Mouse (Mus musculus): ENCODE measurements around the gene Ncaph2. TPM values are rescaled to one million over a fixed set of nuclear protein-coding genes. Genes with fewer than 3 reads are reported as not detected.

The Ncaph2 gene
- polyA plus RNA-seq, 1 experiment from 2014 or later: 208 TPM

DNA sequence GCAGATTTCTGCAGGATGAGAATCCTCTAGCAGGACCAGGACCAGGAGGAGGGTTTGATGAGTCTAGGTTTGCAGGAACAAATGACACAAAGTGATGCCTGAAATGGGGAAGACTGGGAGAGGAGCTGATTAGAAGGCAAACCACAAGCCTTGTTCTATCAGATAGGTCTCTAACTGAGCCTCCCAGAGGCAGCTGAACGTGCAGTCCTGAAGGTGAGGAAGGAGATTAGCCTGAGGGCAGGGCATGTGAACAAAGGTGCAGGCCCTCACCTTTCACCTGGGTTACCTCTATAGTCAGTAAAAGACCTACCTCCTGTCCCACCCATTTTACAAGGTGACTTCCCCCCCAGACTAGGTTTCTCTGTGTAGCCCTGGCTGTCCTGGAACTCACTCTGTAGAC lies 44.2 kb downstream of the Ncaph2 start:
- no peak overlapping the region for H3K27ac ChIP-seq
- no peak for DNase-seq (ENCODE audit: extremely low spot score, low spot score)
- no peaks in the 10 kb centered on the region for H3K36me3 ChIP-seq (replicated peaks)
- 53% methylated on average over 1 of the region's 1 CpGs for WGBS
- H3K9me3 ChIP-seq: no peaks in the 10 kb centered on the region
- no peaks in the 10 kb centered on the region for H3K27me3 ChIP-seq (ENCODE audit: poor library complexity, severe bottlenecking)
- 0 out of 2 replicates have a peak, but pooled peaks cover 3% of the 10 kb centered on the region for H3K4me1 ChIP-seq
- no peak overlapping the region for H3K4me3 ChIP-seq

DNA sequence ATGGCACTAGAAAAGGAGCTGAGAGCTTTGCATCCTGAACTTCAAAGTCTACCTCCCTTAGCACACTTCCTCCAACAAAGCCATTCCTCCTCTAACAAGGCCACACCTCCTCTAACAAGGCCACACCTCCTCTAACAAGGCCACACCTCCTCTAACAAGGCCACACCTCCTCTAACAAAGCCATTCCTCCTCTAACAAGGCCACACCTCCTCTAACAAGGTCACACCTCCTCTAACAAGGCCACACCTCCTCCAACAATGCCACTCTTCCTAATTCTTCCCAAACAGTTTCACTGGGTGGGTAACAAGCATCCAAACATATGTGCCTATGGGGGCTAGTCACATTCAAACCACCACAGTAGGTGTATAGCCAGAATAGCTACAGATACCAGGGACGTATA lies 47.0 kb downstream of the Ncaph2 start:
- WGBS: 84% methylated on average over 1 of the region's 1 CpGs
- H3K4me1 ChIP-seq: 0 out of 2 replicates have a peak, but pooled peaks cover 3% of the 10 kb centered on the region
- no peaks in the 10 kb centered on the region for H3K36me3 ChIP-seq (replicated peaks)
- H3K4me3 ChIP-seq: no peak overlapping the region
- no peaks in the 10 kb centered on the region for H3K27me3 ChIP-seq (ENCODE audit: poor library complexity, severe bottlenecking)
- H3K27ac ChIP-seq: no peak overlapping the region
- DNase-seq (ENCODE audit: extremely low spot score, low spot score): no peak
- peaks cover 4% of the 10 kb centered on the region for H3K9me3 ChIP-seq

DNA sequence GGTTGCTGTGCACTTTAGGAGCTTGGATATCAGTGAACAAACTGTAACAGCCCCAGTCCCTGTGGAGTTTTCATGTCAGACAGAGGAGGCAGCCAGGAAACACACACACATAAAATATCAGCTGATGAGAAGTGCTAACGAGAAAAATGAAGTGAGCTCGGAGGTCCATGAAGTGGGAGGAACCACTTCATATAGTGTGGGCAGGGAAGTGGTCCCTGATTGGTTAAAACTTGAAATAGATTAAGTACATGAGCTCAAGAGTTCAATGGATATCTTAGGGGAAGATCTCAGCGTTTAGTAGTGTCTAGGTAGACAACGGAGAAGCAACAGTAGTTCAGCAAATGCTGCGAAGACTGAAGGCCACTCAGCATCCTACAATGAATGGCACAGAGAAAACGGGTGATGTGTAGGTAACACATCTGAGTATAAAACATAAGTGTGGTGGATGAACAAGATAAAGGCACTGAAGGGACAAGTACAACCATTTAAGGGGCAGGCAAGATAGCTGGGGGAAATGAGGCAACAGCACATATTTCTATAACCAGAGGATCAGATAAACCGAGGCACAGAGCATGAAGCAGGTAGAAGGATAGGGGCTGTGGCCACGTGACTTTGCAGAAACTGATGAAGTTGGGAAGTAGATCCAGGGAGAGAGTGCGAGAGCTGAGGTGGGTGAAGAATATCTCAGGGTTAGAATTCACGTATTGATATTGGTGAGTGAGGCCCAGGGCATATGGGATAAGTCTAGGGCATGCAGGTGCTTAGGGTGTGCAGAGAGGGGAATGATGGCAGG lies 49.5 kb downstream of the Ncaph2 start:
- H3K36me3 ChIP-seq (replicated peaks): no peaks in the 10 kb centered on the region
- H3K27me3 ChIP-seq (ENCODE audit: poor library complexity, severe bottlenecking): no peaks in the 10 kb centered on the region
- no peak overlapping the region for H3K4me3 ChIP-seq
- no peak for DNase-seq (ENCODE audit: extremely low spot score, low spot score)
- 89% methylated on average over 10 of the region's 10 CpGs for WGBS
- H3K27ac ChIP-seq: no peak overlapping the region
- peaks cover 18% of the 10 kb centered on the region for H3K9me3 ChIP-seq
- no peaks in the 10 kb centered on the region for H3K4me1 ChIP-seq

DNA sequence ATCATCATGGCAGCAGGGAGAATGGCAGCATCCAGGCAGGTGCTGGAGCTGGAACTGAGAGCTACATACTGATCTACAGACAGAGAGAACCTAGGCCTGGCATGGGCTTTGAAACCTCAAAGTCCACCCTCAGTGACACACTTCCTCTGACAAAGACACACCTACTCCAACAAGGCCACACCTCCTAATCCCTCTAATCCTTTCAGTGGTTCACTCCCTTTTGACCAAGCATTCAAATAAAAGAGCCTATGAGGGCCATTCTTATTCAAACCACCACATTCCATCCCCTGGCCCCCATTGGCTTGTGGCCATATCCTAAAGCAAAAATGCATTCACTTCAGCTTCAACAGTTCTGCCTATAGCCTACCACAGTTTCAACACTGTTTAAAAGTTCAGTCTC lies 51.2 kb downstream of the Ncaph2 start:
- Histone ChIP-seq H3K27ac (no peak overlapping the region), H3K36me3 (replicated peaks) (no peaks in the 10 kb centered on the region), H3K4me1 (no peaks in the 10 kb centered on the region), H3K27me3 (ENCODE audit: poor library complexity, severe bottlenecking) (no peaks in the 10 kb centered on the region), H3K9me3 (peaks cover 20% of the 10 kb centered on the region), H3K4me3 (no peak overlapping the region)
- no peak for DNase-seq (ENCODE audit: extremely low spot score, low spot score)

DNA sequence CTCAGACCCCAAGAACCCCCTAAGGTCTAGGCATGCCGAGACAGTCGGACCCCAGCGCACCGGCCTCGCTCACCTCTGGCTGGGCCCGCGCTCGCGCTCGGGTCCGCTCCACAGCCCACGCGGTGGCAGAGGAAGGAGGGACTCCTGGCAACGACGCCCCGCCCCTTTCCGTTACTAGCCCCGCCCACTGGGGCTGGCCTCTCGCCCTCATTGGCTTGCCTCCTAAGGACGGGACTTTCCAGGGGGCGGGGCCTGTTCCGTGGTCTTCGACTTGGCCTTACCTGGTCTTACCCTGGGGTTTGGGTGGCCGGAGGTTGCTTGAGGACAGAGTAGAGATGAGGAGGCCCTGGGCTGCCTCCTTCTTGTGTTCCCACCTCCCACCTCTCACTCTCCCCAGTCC lies 54.6 kb downstream of the Ncaph2 start, which contains the start of gene Syce3:
Gene Syce3, minus strand, starts transcription at position 386 of the 400 bp plus-strand sequence.
- WGBS: 89% methylated on average over 24 of the region's 24 CpGs

DNA sequence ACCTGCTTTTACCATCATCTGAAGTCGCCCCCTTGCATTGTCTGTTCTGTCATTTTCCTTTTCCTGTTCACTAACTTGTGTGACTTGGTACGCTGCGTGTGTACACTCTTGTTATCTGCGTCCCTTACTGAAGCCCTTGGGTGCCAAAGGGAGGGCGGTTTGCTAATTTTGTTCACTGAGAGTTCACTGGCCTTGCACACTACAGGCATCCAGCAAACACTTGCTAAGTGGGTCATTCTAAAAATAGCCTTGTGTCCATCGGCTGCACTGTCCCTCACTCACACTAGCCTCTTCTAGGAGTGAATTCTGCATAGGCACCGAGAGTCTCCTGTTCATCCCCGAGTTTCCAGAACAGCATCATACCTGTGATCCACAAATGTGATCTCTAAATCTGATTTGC lies 59.8 kb downstream of the Ncaph2 start:
- Histone ChIP-seq H3K36me3 (replicated peaks) (peaks cover 36% of the 10 kb centered on the region), H3K27me3 (ENCODE audit: poor library complexity, severe bottlenecking) (no peaks in the 10 kb centered on the region), H3K4me3 (no peak overlapping the region), H3K9me3 (no peaks in the 10 kb centered on the region), H3K4me1 (no peaks in the 10 kb centered on the region), H3K27ac (no peak overlapping the region)
- 90% methylated on average over 8 of the region's 8 CpGs for WGBS
- no peak for DNase-seq (ENCODE audit: extremely low spot score, low spot score)

More for the DNA sequence above, 54.6 kb downstream of the Ncaph2 start, which contains the start of gene Syce3:
- Histone ChIP-seq H3K27me3 (ENCODE audit: poor library complexity, severe bottlenecking) (no peaks in the 10 kb centered on the region), H3K27ac (no peak within 1 kb of the TSS), H3K36me3 (replicated peaks) (no peaks in the 10 kb centered on the region), H3K4me3 (no peak within 1 kb of the TSS), H3K4me1 (no peaks in the 10 kb centered on the region), H3K9me3 (peaks cover 20% of the 10 kb centered on the region)
- DNase-seq (ENCODE audit: extremely low spot score, low spot score): no peak

DNA sequence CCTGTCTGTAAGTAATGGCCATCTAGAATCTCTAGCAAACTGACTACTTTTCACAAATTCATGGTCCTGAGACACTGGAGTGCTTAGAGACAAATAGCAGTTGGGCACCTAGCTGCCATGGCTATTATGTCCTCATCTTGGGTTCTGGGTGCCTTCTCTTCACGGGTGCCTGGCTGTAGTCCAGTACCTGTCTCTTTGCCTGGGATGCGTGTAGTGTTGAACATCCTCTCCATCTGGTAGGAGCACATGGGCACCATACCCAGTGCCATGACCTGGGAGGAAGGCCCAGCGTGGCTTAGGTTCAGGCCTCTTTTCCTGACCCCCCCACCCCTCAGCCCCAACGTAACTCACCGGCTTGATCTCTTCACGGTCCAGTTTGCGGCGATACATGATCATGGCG lies 66.4 kb downstream of the Ncaph2 start:
- 92% methylated on average over 9 of the region's 9 CpGs for WGBS
- Histone ChIP-seq H3K27me3 (ENCODE audit: poor library complexity, severe bottlenecking) (0 out of 2 replicates have a peak, but pooled peaks cover 5% of the 10 kb centered on the region), H3K9me3 (no peaks in the 10 kb centered on the region), H3K4me1 (peaks cover 18% of the 10 kb centered on the region), H3K27ac (no peak overlapping the region), H3K4me3 (no peak overlapping the region), H3K36me3 (replicated peaks) (peaks cover 67% of the 10 kb centered on the region)
- DNase-seq (ENCODE audit: extremely low spot score, low spot score): no peak

Small RNAs within 50 kb of the gene (microRNA-seq; reads per million reads assigned to microRNA genes)
- gene Mir6959: not detected

Other genes with a start within 250 kb of the Ncaph2 start
- gene Tubgcp6, start 232.6 kb upstream of the Ncaph2 start, polyA plus RNA-seq (2016; fragmentation: Nextera tagmentation; extraction: Ambion mirVana): 25.7 and 26.5 TPM in 2 replicates
- gene Hdac10, start 227.0 kb upstream of the Ncaph2 start, polyA plus RNA-seq (2016; fragmentation: Nextera tagmentation; extraction: Ambion mirVana): 15.0 and 16.5 TPM in 2 replicates
- gene Mapk12, start 215.0 kb upstream of the Ncaph2 start, polyA plus RNA-seq (2016; fragmentation: Nextera tagmentation; extraction: Ambion mirVana): 34.9 and 38.4 TPM in 2 replicates
- 35.7 and 36.3 TPM in 2 replicates for gene Mapk11, start 206.1 kb upstream of the Ncaph2 start, polyA plus RNA-seq (2016; fragmentation: Nextera tagmentation; extraction: Ambion mirVana)
- 144 and 155 TPM in 2 replicates for gene Plxnb2, start 174.9 kb upstream of the Ncaph2 start, polyA plus RNA-seq (2016; fragmentation: Nextera tagmentation; extraction: Ambion mirVana)
- gene Dennd6b, start 159.2 kb upstream of the Ncaph2 start, polyA plus RNA-seq (2016; fragmentation: Nextera tagmentation; extraction: Ambion mirVana): 26.4 and 27.7 TPM in 2 replicates
- gene Ppp6r2, start 144.2 kb upstream of the Ncaph2 start, polyA plus RNA-seq (2016; fragmentation: Nextera tagmentation; extraction: Ambion mirVana): 24.2 and 28.8 TPM in 2 replicates
- gene Sbf1, start 40.4 kb upstream of the Ncaph2 start, polyA plus RNA-seq (2016; fragmentation: Nextera tagmentation; extraction: Ambion mirVana): 80.7 and 84.9 TPM in 2 replicates
- 0.17 and 0.23 TPM in 2 replicates for gene Adm2, start 33.0 kb upstream of the Ncaph2 start, polyA plus RNA-seq (2016; fragmentation: Nextera tagmentation; extraction: Ambion mirVana)
- gene Miox, start 21.3 kb upstream of the Ncaph2 start, polyA plus RNA-seq (2016; fragmentation: Nextera tagmentation; extraction: Ambion mirVana): not detected in 2 replicates
- gene Lmf2, start 60 bp upstream of the Ncaph2 start, polyA plus RNA-seq (2016; fragmentation: Nextera tagmentation; extraction: Ambion mirVana): 48.6 and 50.0 TPM in 2 replicates
- 6.6 and 7.2 TPM in 2 replicates for gene Sco2, start 18.1 kb downstream of the Ncaph2 start, polyA plus RNA-seq (2016; fragmentation: Nextera tagmentation; extraction: Ambion mirVana)
- gene Tymp, start 21.3 kb downstream of the Ncaph2 start, polyA plus RNA-seq (2016; fragmentation: Nextera tagmentation; extraction: Ambion mirVana): 1.2 and 1.4 TPM in 2 replicates
- 0.38 and 0.46 TPM in 2 replicates for gene Odf3b, start 23.6 kb downstream of the Ncaph2 start, polyA plus RNA-seq (2016; fragmentation: Nextera tagmentation; extraction: Ambion mirVana)
- 0.04 TPM in 1 of 2 replicates, not detected in the other for gene Klhdc7b, start 29.2 kb downstream of the Ncaph2 start, polyA plus RNA-seq (2016; fragmentation: Nextera tagmentation; extraction: Ambion mirVana)
- not detected in 2 replicates for gene Syce3, start 54.8 kb downstream of the Ncaph2 start, polyA plus RNA-seq (2016; fragmentation: Nextera tagmentation; extraction: Ambion mirVana)
- gene Cpt1b, start 70.1 kb downstream of the Ncaph2 start, polyA plus RNA-seq (2016; fragmentation: Nextera tagmentation; extraction: Ambion mirVana): 0.67 and 0.80 TPM in 2 replicates
- 3.9 and 4.3 TPM in 2 replicates for gene C730034F03Rik, start 73.9 kb downstream of the Ncaph2 start, polyA plus RNA-seq (2016; fragmentation: Nextera tagmentation; extraction: Ambion mirVana)
- gene Gm44502, start 74.0 kb downstream of the Ncaph2 start, polyA plus RNA-seq (2016; fragmentation: Nextera tagmentation; extraction: Ambion mirVana): not detected in 2 replicates
- gene Chkb, start 74.2 kb downstream of the Ncaph2 start, polyA plus RNA-seq (2016; fragmentation: Nextera tagmentation; extraction: Ambion mirVana): 44.0 and 45.1 TPM in 2 replicates
- gene Mapk8ip2, start 98.2 kb downstream of the Ncaph2 start, polyA plus RNA-seq (2016; fragmentation: Nextera tagmentation; extraction: Ambion mirVana): 21.2 and 22.4 TPM in 2 replicates
- gene Arsa, start 121.7 kb downstream of the Ncaph2 start, polyA plus RNA-seq (2016; fragmentation: Nextera tagmentation; extraction: Ambion mirVana): 10.7 and 11.4 TPM in 2 replicates
- 2.2 and 3.0 TPM in 2 replicates for gene Shank3, start 143.9 kb downstream of the Ncaph2 start, polyA plus RNA-seq (2016; fragmentation: Nextera tagmentation; extraction: Ambion mirVana)
- 0.27 TPM in 1 of 2 replicates, not detected in the other for gene Acr, start 212.6 kb downstream of the Ncaph2 start, polyA plus RNA-seq (2016; fragmentation: Nextera tagmentation; extraction: Ambion mirVana)
- 73.0 and 78.6 TPM in 2 replicates for gene Rabl2, start 236.2 kb downstream of the Ncaph2 start, polyA plus RNA-seq (2016; fragmentation: Nextera tagmentation; extraction: Ambion mirVana)

All from forebrain, embryonic 10.5 days (tissue).